Mouse (Mus musculus) C2C12 (cell line): Measurements from ENCODE around the gene Diaph3.

Source experiments
- CEBPB ChIP-seq: IDR thresholded peaks from one replicate; pipeline ENCODE4 v1.6.1; 2011; ENCODE audit warnings: low read depth, mild to moderate bottlenecking, control low read depth, moderate library complexity
- CTCF ChIP-seq: IDR thresholded peaks from one replicate; pipeline ENCODE4 v1.5.1; 2011; ENCODE audit not compliant: control insufficient read depth, insufficient read depth, insufficient read length
- FOSL1 ChIP-seq: IDR thresholded peaks from one replicate; pipeline ENCODE4 v1.8.0; 2011; ENCODE audit warnings: mild to moderate bottlenecking, low read length; ENCODE audit not compliant: poor library complexity, insufficient read depth, severe bottlenecking
- MAX ChIP-seq: IDR thresholded peaks from one replicate; pipeline ENCODE4 v1.6.1; 2011; ENCODE audit warnings: mild to moderate bottlenecking, control low read depth
- MYOD1 ChIP-seq: IDR thresholded peaks from one replicate; pipeline ENCODE4 v1.6.1; 2011; ENCODE audit warnings: low read depth; ENCODE audit not compliant: control insufficient read depth, insufficient read length
- MYOG ChIP-seq: IDR thresholded peaks from one replicate; pipeline ENCODE4 v1.6.1; 2011; ENCODE audit not compliant: control insufficient read depth, insufficient read length; ENCODE audit errors: extremely low read depth
- USF1 ChIP-seq: IDR thresholded peaks from one replicate; pipeline ENCODE4 v1.6.1; 2011; ENCODE audit warnings: low read depth, mild to moderate bottlenecking, control low read depth, moderate library complexity

- TF ChIP-seq CEBPB (no peak), CTCF (no peak), MAX (no peak), USF1 (no peak), FOSL1 (no peak), MYOG (no peak), MYOD1 (no peak)
Observed at GRCm38 (mm10) chr14:87079725-87080124, 61.3 kb downstream of the Diaph3 start.
